Mouse (Mus musculus): ENCODE measurements around the gene Atxn1.

- TF ChIP-seq POLR2A (IDR thresholded peaks at IDR 0.05; ENCODE audit: extremely low read depth, insufficient read depth, low read length) = no peak
- no peak for TF ChIP-seq CTCF (IDR thresholded peaks at IDR 0.05; ENCODE audit: extremely low read depth, insufficient read depth, low read length)
Measured at GRCm38 (mm10) chr13:45721621-45722020, 243.2 kb downstream of the Atxn1 start.

Measured in cortical plate, adult 2 months (tissue).